10 mouse cellular contexts compared by ENCODE assay signal in the genomic region with DNA sequence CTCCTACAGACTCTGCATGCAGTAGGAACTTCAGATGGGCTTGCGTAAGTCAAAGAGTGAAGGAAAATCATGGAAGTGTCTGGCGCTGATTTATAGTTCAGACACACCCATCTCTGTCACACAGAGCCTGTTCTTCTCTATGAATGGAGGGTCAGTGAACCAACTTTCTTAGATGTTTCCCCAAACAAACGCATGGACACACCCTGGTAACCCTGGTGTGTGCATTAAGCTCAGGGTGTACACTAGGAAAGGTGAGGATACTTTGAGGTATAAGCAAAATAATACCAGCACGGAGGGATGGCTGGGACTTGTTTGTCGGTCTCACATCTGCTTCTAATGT. TPM values are rescaled to one million over a fixed set of nuclear protein-coding genes. Genes with fewer than 3 reads are reported as not detected.
DNase-seq lines count a peak whose midpoint lies in the region; ATAC-seq and TF ChIP-seq lines count a peak whose summit lies in the region.
"Had no signal": no experiment of that assay in that cellular context is flagged by ENCODE, and none has a peak within 500 bp of the region (broad histone marks: within the 10 kb centered on the region; RNA-seq: fewer than 3 reads in every experiment).

No protein-coding gene starts in this region.

- 83% methylated on average over 5 of the region's 5 CpGs for WGBS in heart, embryonic 14.5 days
- WGBS in embryonic facial prominence, embryonic 13.5 days, result 30% methylated on average over 5 of the region's 5 CpGs
- WGBS in limb, embryonic 13.5 days, result 45% methylated on average over 5 of the region's 5 CpGs

- peaks cover 26 to 49% of the 10 kb centered on the region in 2 experiments for H3K4me1 ChIP-seq in heart, embryonic 14.5 days (ENCODE audit: control insufficient read depth in 2 of 2, insufficient read depth in 2 of 2, low read length in 2 of 2)
- peaks cover 76% of the 10 kb centered on the region for H3K4me1 ChIP-seq in E14TG2a.4 (replicated peaks; ENCODE audit: low read depth, low read length)
- H3K4me1 ChIP-seq in embryonic facial prominence, embryonic 13.5 days, result peaks cover 55% of the 10 kb centered on the region
- peaks cover 32% of the 10 kb centered on the region for H3K4me1 ChIP-seq in limb, embryonic 13.5 days

- H3K4me3 ChIP-seq in heart, embryonic 14.5 days (ENCODE audit: control insufficient read depth in 1 of 2, insufficient read depth in 1 of 2, low read depth in 1 of 2, low read length in 2 of 2), result no peak overlapping the region
- H3K4me3 ChIP-seq in E14TG2a.4 (replicated peaks; ENCODE audit: low read length), result 0 out of 2 replicates have a peak overlapping the region, but pooled peaks have one; percentile 7
- H3K4me3 ChIP-seq in embryonic facial prominence, embryonic 13.5 days, result no peak overlapping the region
- no peak overlapping the region for H3K4me3 ChIP-seq in limb, embryonic 13.5 days

- no peaks in the 10 kb centered on the region for H3K36me3 ChIP-seq in heart, embryonic 14.5 days (ENCODE audit: control insufficient read depth, insufficient read depth, low read length)
- no peaks in the 10 kb centered on the region for H3K36me3 ChIP-seq in E14TG2a.4 (ENCODE audit: insufficient read depth, low read length)
- H3K36me3 ChIP-seq in embryonic facial prominence, embryonic 13.5 days, result no peaks in the 10 kb centered on the region
- H3K36me3 ChIP-seq in limb, embryonic 13.5 days, result no peaks in the 10 kb centered on the region

- no peaks in the 10 kb centered on the region for H3K9me3 ChIP-seq in heart, embryonic 14.5 days (ENCODE audit: control insufficient read depth, low read length)
- no peaks in the 10 kb centered on the region for H3K9me3 ChIP-seq in E14TG2a.4 (ENCODE audit: low read length)
- no peaks in the 10 kb centered on the region for H3K9me3 ChIP-seq in embryonic facial prominence, embryonic 13.5 days
- H3K9me3 ChIP-seq in limb, embryonic 13.5 days, result no peaks in the 10 kb centered on the region

- intact Hi-C loops in left cerebral cortex, postnatal 36 days (cut with DNase I), result loop anchor here (5.0 kb wide), 1 partner anchor 51 kb away; no protein-coding TSS in a partner anchor

- peak overlapping the region in 1 of 2 experiments; percentile 53; a peak in 1 of 4 replicates for H3K27ac ChIP-seq in heart, embryonic 14.5 days (replicated peaks in 1 of 2; ENCODE audit: control insufficient read depth in 1 of 2, insufficient read depth in 1 of 2, low read depth in 2 of 2, low read length in 2 of 2)
- peak overlapping the region; percentile 68 for H3K27ac ChIP-seq in embryonic facial prominence, embryonic 13.5 days
- H3K27ac ChIP-seq in limb, embryonic 13.5 days, result no peak overlapping the region

- no peak for TF ChIP-seq CTCF in E14TG2a.4 (conservative IDR thresholded peaks at IDR 0.05; ENCODE audit: low read length)

- peak overlapping the region; percentile 51; the same call in 1 of the 2 replicates for H3K4me2 ChIP-seq in heart, embryonic 14.5 days (ENCODE audit: low read length)
- peak overlapping the region; percentile 51 for H3K4me2 ChIP-seq in embryonic facial prominence, embryonic 13.5 days
- H3K4me2 ChIP-seq in limb, embryonic 13.5 days (replicated peaks), result peak overlapping the region; percentile 42

- no peak for ATAC-seq in heart, embryonic 14.5 days (ENCODE audit: insufficient number of reproducible peaks, insufficient read depth, low FRiP score, low read depth)
- no peak for ATAC-seq in embryonic facial prominence, embryonic 13.5 days (ENCODE audit: insufficient number of reproducible peaks, insufficient read depth, low FRiP score, low TSS enrichment, low read depth)
- ATAC-seq in limb, embryonic 13.5 days (ENCODE audit: low FRiP score, low read depth), result no peak

- no peak for DNase-seq in heart, adult 9 months (ENCODE audit: low spot score in 2 of 2)
- DNase-seq in urinary bladder, postnatal 14 days (ENCODE audit: low spot score), result no peak
- DNase-seq in left cerebral cortex, postnatal 36 days (ENCODE audit: low spot score in 2 of 2), result no peak
- DNase-seq in right cerebral cortex, postnatal 14 days, result no peak
- DNase-seq: kidney, postnatal 36 days; lung, adult 18-20 months had no signal

- H3K27me3 ChIP-seq in heart, embryonic 14.5 days (ENCODE audit: control insufficient read depth, insufficient read depth, low read length), result no peaks in the 10 kb centered on the region
- peaks cover 20% of the 10 kb centered on the region; the same call in 1 of the 2 replicates for H3K27me3 ChIP-seq in E14TG2a.4 (ENCODE audit: insufficient read depth, low read length)
- no peaks in the 10 kb centered on the region for H3K27me3 ChIP-seq in embryonic facial prominence, embryonic 13.5 days
- no peaks in the 10 kb centered on the region for H3K27me3 ChIP-seq in limb, embryonic 13.5 days

- H3K9ac ChIP-seq in heart, embryonic 14.5 days (ENCODE audit: low read length), result peak overlapping the region; percentile 28; the same call in 1 of the 2 replicates
- peak overlapping the region; percentile 49; the same call in 1 of the 2 replicates for H3K9ac ChIP-seq in embryonic facial prominence, embryonic 13.5 days
- no peak overlapping the region for H3K9ac ChIP-seq in limb, embryonic 13.5 days

RNA-seq across cellular contexts. Expression of a gene that starts 19.8 kb away (rescaled TPM):
- polyA plus RNA-seq in heart, embryonic 14.5 days (2014; fragmentation: Nextera tagmentation; extraction: Ambion mirVana), result 13.6 and 15.9 TPM in 2 replicates
- 8.9 and 11.3 TPM in 2 replicates for polyA plus RNA-seq in embryonic facial prominence, embryonic 13.5 days (2015; fragmentation: Nextera tagmentation; extraction: Ambion mirVana)
- polyA plus RNA-seq in limb, embryonic 13.5 days (2015; fragmentation: Nextera tagmentation; extraction: Ambion mirVana), result 7.0 and 7.7 TPM in 2 replicates
- 100 to 1,000 TPM; 173 to 186 TPM for total RNA-seq in left cerebral cortex, postnatal 36 days (2021)
